Mouse (Mus musculus) 416B (cell line): ENCODE measurements around the gene Slc19a3.

Experiments used
- DNase-seq: peaks from one replicate; pipeline ENCODE4 v3.0.0; 2011; ENCODE audit warnings: low read depth

Gene Slc19a3

DNA sequence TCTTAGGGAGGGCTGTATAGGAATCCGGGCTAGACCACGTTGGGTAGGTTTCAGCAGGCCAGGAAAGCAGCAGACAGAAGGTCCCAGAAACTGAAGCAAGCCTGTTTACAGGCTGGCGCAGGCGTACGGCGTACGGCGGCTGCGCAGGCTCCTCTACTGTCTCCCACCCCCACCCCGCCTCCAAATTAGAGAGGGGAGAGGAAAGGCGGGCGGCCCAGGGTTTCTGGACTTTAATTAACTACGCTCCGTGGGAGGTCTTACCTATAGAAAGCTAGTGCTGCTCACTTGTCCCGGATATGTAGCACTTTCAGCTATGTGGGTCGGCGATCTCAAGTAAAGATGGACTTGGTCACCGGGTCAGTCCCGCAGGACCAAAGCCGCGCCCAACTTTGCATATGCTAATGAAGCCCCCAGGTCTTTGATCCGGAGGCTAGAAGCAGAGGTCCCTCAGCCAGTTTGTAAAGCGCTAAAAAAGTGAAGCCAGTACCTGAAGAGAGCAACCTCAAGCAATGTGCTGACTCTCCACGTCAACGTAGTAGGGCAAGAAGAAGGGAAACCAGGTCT, at the start of gene Slc19a3:
Gene Slc19a3 (minus strand): TSS at position 340 of the 564 bp plus-strand sequence.
- DNase-seq, result no peak

DNA sequence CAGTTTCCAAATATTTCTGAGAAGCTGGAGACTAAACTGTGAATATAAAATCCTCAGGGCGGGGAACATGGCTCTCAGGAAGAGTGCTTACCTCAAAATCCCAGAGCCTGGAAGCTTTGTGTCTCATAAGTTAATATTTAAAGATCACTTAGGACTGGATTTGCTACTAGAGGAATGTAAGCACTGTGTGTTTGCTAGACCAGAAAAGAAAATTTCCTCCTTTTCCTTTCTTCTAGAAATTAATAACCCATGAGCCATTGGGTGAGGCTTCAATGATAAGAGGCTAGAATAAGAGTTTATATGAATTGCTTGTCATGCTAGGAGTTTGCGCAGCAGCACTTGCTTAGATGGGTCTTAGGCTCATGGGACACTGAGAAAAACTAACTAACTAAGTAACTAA, 46.5 kb upstream of the Slc19a3 start:
- DNase-seq, result no peak

DNA sequence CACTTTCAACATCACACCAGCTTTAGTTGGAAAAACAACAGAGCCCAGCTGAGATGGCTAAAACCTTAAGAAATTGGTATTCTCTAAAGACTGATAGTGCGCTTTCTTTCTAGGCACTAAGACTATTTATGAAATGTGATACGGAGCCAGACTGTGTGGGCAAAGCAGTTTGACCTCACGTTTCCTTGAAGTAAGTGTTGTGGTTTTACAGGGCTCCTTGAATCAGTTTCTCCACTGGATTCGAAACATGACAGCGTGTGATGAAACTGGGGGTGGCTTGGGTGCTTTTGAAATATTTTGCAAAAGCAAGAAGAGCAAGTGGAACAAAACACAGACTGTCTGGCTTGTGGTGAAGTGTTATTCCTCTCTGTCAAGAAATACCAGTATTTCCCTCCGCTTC, 38.8 kb upstream of the Slc19a3 start:
- peak; percentile 80 for DNase-seq

DNA sequence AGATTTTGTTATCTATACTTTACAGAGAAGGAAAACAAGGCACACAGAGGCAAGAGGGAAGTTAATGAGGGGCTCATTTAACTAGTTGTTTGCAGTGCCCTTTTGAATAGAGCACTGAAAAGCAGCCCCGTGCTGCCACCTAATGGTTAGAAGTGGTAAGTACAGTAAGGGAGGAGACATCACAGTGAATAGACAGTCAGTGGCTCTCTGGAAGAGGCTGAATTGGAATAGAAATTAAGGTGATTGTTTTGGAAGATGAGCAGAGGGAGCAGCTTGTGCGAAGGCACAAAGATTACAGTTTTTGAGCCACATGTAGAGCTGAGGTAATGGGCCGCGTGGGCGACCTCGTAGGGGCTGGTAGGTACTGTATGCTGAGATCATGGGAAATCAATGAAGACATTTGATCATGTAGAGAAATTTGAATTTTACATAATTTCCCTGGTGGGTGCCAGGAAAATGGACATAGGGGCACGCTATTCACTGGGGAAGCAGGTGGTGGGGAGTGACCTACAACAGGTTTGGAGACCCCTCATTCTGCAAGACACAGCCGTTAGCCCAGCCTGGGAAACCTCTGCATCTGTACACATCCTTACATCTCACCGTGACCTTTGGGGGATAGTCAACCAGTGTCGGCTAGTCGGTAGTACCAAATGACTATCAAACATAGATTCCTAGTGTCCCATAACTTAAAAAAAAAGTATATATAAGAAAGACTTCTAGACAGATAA, 38.1 kb upstream of the Slc19a3 start:
- DNase-seq, result peak; percentile 52

DNA sequence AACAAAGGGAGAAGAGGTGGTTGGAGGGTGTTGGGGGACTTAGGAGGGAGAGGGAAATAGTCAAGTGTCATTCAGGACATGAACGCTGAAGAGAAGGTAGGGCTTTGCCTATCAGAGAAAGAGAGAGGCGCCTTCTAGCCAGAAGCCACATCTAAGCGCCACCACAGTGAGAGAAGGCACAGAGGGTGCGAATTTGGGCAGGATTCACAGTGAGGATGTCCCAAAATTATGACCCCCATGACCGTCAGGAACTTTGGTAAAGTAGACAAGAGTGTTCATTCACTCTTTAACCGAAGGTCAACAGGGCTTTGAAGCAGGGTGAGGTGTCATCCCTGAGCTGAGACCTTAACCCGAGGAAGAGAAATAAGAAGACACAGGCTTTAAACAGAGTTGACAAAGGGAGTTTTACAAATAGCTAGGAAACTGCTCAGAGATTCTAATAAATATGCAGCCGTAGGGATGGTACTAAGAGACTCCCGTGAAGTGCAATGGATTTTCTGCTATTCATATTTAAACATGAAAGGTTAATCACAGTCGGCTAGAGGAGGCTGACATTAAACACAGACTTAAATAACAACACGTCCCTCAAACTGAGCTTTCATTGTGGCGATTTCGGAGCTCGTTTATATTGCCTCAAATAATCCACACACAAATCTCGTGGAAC, 37.4 kb upstream of the Slc19a3 start:
- DNase-seq, result no peak

DNA sequence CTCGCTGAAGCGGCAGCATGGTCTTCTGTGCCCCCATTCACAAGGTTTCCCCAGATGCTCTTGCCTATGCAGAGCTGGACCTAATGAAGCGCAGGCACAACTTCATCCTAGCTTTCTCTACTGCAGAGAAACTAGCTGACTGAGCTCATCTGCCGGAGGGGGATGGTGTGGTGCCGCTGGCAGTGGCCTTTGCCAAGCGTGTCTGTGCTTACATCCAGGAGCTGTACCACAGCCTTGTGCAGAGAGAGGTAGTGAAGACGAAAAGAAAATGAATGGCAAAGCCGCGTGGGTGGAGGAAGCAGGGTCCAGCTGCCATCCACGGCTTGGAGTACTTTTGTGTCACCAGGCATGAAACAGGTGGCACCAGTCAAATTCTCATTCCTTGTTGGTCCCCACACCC, 29.0 kb upstream of the Slc19a3 start:
- DNase-seq, result no peak

DNA sequence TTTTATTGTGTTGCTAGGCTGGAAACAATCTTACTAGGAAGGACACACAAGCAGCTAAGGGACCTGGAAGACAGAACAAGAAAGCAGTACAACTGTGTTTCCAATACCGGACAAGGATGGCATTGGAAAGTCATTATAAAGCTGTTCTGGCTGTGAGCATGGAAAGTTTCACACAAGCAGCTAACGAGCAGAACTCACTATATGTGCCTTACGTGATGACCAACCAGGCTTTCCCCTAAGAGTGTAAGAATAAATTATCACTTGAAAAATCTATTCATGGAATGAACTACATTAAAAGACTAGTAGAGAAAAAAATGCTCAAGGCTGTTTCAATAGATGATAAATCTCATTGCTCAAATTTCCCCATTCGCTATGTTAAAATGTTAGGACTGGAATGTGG, 28.3 kb upstream of the Slc19a3 start:
- no peak for DNase-seq

DNA sequence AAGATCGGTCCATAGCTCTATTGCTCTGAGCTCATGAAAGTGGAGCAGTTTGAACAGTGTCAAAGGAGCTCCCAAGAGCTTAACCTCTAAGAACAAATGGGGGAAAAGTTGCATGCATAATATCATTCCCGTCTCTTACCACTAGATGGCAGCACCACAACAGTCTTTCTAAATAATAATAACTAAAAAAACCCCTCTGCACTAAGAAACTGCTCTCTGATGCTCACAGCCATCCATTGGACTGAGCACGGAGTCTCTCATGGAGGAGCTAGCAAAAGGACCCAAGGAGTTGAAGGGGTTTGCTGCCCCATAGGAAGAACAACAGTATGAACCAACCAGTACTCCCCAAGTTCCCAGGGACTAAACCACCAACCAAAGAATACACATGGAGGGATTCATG, 26.6 kb upstream of the Slc19a3 start:
- DNase-seq, result peak; percentile 55

DNA sequence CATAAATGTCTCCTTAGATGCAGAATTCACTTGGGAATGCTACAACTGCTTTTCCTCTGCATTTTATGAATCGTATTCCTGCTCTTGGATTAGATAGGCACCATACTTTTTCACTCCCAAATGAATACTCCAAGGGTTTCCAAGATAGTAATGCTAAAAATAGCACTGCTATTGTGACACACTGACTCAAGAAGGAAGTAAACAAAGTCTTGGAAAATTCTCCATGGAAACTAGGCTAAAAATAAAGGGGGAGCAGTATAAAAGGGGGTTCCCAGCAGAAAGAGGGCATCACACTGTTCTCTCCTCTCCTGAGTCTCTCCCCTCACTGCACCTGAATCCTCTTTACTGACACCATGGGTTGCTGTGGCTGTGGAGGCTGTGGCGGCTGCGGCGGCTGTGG, 22.4 kb upstream of the Slc19a3 start, which contains the start of gene Krtap28-13:
Gene Krtap28-13 (plus strand): TSS at position 288 of the 400 bp plus-strand sequence.
- DNase-seq, result no peak

DNA sequence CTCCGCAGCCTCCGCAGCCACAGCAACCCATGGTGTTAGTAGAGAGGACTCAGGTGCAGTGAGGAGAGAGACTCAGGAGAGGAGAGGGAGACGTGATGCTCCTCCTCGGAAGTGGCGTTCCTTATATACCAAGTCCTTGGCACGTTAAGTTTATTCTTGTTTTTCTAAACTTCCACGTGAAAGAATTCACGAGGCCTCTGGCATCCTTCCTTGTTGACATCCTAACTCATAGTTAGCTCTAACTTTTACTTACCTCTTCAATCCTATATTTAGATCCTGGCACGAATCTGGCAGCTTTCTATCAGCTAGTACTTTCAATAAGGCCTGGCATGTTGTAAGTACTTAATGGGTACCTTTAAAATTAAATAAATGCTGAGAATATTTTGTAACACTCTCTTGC, 21.0 kb upstream of the Slc19a3 start, which contains the start of gene A030005K14Rik:
Gene A030005K14Rik (minus strand): TSS at position 101 of the 400 bp plus-strand sequence.
- no peak for DNase-seq

DNA sequence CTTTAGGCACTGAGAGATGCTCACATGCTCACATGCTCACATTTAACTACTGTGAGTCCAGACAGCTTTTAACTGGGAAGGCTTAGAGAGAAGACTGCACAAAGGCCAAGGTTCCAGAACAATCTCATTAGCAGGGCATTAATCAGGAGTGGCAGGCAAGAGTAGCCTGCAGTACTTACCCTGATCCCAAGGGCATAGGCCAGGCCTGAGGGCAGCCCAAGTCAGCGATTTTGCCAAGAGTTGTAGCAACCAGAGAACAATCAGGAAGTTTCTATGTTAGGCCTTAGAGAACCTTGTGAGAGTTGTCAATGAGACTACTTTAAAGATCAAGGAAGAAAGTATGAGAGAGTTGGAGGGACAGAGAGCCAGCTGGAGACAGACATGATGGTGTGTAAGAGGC, 20.2 kb upstream of the Slc19a3 start:
- DNase-seq, result no peak

DNA sequence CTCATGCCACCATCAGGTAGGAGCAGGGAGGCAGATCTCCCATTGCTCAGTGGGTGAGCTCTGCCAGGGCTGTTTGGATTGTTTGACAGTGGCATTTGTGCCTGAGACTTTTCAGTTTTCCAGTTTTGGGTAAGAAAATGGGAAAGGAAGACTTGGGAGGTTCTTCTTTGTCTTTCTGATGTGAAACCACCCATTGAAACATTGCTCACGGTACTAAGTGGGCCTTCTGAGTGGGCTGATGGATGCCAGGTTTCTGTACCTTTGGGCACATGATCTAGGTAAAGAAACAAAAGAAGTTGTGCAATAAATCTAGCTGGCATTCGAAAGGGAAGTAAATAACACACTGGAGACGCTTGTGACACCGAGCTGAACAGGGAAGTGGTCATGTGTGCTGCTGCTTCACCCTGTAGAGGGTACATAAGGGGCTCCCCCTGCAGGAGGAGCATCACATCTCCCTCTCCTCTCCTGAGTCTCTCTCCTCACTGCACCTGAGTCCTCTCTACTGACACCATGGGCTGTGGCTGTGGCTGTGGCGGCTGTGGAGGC, 6.7 kb upstream of the Slc19a3 start, which contains the start of gene Gm47969:
Gene Gm47969 (plus strand): TSS at position 51 of the 546 bp plus-strand sequence.
- peak; percentile 38 for DNase-seq

DNA sequence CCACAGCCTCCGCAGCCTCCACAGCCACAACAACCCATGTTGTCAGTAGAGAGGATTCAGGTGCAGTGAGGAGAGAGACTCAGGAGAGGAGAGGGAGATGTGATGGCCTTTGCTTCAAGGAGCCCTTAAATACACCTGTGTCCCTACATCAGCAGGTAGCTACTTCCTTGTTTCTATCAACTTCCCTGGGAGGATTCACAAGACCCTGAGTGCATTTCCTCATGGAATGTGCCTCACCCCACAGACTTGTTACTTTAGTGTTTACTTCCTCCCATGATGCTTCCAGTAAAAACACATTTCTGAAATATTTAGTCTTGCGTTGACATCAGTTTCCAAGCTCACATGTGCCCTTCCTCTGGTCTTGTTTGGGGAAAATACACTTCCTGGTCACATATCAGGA, 4.1 kb upstream of the Slc19a3 start, which contains the start of gene Krtap28-10:
Gene Krtap28-10 (minus strand): TSS at position 101 of the 400 bp plus-strand sequence.
- DNase-seq, result no peak

DNA sequence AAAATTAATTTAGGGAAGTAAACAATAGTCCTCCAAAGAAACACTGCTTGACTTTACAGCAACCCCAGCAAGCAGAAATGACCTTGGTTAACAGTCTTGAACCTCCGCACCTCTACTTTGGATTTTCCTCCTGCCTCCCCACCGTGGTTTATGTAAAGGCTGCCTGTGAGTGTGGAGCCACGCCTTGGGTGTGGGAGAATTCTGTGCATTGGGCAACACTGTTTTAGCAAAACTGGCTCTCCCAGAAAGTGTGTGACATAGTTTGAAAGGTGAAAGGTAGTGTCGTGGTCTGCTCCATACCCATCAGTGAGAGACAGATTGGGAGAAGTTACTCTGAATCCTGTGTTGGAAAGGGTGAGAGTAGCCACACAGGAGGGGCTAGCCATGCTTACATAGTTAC, 832 bp upstream of the Slc19a3 start:
- DNase-seq, result no peak

DNA sequence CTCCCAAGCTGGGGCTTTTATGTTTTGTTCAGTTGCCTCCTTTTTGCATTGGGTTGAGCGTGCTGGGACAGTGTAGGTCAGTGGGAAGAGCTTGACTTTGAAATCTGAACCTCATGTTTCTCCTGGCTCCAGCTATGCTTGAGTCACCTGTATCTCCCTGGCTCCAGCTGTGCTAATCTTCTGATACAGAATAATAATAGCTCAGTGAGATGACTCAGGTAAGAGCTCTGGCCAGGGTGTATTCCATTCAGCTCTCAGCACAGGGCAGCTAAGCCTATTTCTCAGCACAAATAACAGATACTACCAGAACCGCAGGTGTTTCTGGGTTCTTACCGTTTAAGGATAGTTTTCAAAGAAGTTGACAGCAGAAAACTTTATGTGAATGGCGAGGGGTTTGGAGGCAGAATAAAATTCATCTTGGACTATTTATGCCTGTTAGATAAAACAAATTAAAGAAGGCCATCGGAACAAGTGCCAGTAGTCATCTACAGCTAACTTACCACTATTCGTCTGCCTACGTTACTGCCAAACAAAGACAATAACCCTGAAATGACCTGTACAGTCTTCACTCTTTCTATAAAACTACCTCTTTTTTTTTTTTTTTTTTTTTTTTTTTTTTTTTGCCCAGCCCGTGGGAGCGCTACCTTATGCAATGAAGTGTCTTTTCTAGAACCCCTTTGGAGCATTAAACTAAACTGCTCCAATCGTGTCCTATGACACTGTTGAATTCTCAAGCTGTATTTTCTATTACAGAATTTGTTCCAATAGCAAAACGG, 1.2 kb downstream of the Slc19a3 start:
- DNase-seq, result no peak

DNA sequence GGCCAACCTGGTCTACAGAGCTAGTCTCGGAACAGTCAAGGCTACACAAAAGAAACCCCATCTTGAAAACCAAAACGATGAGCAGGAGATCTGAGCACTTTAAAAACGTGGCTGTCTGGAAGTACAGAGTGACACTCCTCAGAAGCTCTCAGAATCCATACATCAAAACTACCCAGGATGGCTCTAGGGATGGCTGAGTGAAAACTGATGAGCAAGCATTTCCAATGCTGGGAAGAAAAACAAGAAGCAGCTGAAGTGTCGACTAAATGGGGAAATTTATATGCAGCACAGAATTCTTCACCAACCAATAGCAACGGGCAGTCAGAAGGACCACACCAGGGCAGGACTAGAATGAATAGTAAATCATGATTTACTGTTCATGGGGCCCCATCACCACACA, 3.7 kb downstream of the Slc19a3 start:
- DNase-seq, result no peak

DNA sequence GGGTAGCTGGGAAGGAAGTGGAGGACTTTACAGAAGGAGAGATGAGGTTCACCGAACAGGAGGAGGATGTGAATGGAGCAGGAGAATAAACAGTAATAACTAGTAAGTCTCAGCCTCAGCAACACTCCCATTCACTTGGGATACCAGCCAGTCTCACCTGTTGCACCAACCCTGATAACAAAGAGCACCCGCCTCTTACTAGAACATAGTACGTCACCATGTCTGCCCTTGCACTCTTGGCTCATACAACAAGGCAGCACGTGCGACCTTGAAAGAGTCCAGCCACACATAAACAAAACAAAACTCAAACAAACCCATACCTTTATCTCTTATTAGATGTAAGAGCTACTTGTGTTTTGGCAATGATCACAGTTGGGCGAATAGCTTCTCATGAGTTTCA, 5.7 kb downstream of the Slc19a3 start:
- DNase-seq, result no peak

DNA sequence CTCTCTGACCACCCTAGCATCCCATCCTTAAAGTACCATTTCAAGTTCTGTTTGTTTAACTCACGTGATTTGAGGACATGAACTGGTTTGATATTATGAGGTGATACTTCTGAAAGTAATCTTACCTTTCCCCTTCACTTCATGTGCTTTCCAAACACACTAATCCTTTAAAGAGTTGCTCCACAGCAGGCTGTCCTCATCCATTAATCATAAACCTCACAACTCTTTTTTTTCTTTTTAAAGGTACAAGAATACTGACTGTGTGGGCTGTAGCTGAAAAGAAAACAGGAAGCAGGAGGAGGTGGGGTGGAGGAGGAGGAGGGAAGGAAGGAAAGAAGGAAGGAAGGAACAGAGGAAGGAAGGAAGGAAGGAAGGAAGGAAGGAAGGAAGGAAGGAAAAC, 6.3 kb downstream of the Slc19a3 start:
- DNase-seq, result no peak

DNA sequence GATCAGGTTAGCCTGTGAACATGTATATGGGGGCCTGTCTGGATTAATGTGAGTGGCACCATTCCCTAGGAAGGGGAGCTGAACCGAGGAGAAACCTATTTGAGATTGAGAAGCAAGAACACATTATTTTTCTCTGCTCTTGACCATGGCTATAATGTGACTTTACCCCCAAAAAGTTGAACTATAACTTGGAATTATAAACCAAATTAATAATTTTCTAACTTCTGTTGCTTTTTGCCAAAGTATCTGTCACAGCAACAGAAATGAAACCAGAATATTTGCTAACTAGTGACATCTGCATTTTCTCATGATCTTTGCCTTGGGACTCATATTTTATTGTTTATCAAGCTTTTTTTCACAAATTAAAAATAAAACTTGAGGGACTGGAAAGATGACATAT, 21.7 kb downstream of the Slc19a3 start:
- no peak for DNase-seq

DNA sequence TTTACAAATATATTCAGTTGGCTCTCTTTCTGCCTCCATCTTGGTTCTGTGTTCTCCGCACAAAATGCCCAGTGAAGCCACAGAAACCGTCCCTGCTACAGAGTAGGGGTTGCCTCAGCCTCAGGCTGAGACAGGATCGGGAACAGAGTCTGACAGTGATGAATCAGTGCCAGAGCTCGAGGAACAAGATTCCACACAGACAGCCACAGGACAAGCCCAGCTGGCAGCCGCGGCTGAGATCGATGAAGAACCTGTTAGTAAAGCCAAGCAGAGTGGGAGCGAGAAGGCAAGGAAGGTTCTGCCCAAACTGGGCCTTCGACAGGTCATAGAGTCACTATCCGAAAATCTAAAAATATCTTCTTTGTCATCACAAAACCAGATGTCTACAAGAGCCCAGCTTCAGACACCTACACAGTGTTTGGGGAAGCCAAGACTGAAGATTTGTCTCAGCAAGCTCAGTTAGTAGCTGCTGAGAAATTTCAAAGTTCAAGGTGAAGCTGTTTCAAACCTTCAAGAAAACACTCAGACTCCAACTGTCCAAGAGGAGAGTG, 22.8 kb downstream of the Slc19a3 start:
- no peak for DNase-seq

DNA sequence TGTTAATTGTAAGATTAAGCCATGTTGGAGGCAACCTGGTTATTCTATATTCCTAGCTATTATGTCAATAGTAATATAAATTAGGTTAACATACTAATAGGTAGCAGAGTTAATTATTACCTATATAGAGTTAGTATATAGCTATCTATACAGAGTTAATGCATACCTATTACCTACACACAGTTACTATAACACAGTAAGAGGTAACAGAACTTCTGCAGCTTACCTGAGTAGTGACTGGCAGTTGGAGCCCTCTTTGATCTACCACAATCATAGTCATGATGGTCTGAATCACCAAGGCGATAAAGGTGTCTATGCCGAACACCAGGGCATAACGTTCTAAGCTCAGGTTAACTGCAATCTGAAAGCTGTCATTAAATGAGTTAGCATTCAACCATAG, 23.8 kb downstream of the Slc19a3 start:
- DNase-seq, result no peak

DNA sequence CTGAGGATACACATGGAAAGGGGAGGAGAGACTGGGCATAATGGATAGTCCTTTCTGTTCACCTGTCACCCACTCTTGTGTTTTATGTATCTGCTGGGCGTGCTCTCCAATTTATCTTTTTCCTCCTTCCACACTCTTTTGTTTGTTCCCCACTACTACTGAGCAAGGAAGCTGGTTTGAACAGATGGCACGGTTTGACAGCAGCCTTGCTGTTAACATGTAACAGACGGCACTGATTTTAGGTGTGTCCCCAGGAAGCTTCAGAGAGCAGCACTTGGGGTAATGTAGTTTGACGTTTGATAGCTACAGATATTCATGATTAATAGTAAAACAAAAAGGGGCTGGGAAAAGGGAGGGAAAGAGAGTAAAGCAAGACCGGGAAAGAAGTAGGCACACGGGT, 30.8 kb downstream of the Slc19a3 start:
- DNase-seq, result no peak
